ENCODE assay signal across 10 mouse cellular contexts in the genomic region with DNA sequence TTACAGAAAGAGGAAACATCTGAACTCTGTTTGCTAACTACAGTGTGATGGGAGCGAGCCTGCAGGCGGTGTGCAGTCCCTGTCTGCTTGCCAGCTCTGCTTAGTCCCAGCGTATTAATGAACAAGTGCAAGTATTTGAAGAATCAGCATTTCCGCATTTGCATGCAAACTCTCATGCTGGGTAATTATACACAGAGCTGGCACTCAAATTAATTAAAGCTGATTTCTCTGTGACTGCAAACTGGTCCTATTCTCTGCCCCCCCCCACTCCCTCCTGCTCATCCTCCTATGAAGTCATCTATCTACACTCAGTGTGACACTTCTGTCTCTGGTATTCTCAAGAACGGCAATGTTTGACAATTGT.
DNase-seq lines count a peak whose midpoint lies in the region; ATAC-seq lines count a peak whose summit lies in the region.
"Had no signal": no experiment of that assay in that cellular context is flagged by ENCODE, and none has a peak within 500 bp of the region (broad histone marks: within the 10 kb centered on the region; RNA-seq: fewer than 3 reads in every experiment).

No protein-coding gene starts in this region.

- WGBS in forebrain, embryonic 12.5 days: 37% methylated on average over 5 of the region's 5 CpGs
- 43% methylated on average over 5 of the region's 5 CpGs for WGBS in midbrain, embryonic 16.5 days

- peak; percentile 80 for ATAC-seq in forebrain, embryonic 12.5 days (ENCODE audit: low FRiP score)
- peak; percentile 89 for ATAC-seq in midbrain, embryonic 16.5 days

- H3K36me3 ChIP-seq in forebrain, embryonic 12.5 days (replicated peaks): no peaks in the 10 kb centered on the region
- H3K36me3 ChIP-seq in midbrain, embryonic 16.5 days (ENCODE audit: control insufficient read depth, insufficient read depth, low read length): no peaks in the 10 kb centered on the region
- H3K36me3 ChIP-seq: stomach, embryonic 15.5 days had no signal

- peak; percentile 35 for DNase-seq in left cerebral cortex, postnatal 4 days
- no peak for DNase-seq in left cerebral cortex, postnatal 36 days (ENCODE audit: low spot score in 2 of 2)
- DNase-seq in kidney, adult 8-10 months: peak; percentile 43 to 54
- DNase-seq in heart, postnatal 36 days: no peak
- DNase-seq in ovary, postnatal 36 days (ENCODE audit: low spot score): no peak
- DNase-seq: heart, adult 2 months; liver had no signal

- no peak overlapping the region for H3K4me2 ChIP-seq in forebrain, embryonic 12.5 days
- H3K4me2 ChIP-seq in midbrain, embryonic 16.5 days (ENCODE audit: low read length): peak overlapping the region; percentile 37
- H3K4me2 ChIP-seq: stomach, embryonic 15.5 days had no signal

- no peak overlapping the region for H3K4me3 ChIP-seq in forebrain, embryonic 12.5 days (replicated peaks)
- H3K4me3 ChIP-seq in midbrain, embryonic 16.5 days (ENCODE audit: low read depth, low read length): no peak overlapping the region
- H3K4me3 ChIP-seq: heart, adult 2 months; stomach, embryonic 15.5 days had no signal

- H3K9me3 ChIP-seq in forebrain, embryonic 12.5 days: no peaks in the 10 kb centered on the region
- no peaks in the 10 kb centered on the region for H3K9me3 ChIP-seq in midbrain, embryonic 16.5 days (replicated peaks; ENCODE audit: control insufficient read depth, low read length, poor library complexity, severe bottlenecking)
- H3K9me3 ChIP-seq: stomach, embryonic 15.5 days had no signal

- intact Hi-C loops in left cerebral cortex, postnatal 4 days (cut with DNase I): no loop called here
- intact Hi-C loops in left cerebral cortex, postnatal 36 days (cut with DNase I): no loop called here
- intact Hi-C loops in heart, postnatal 36 days (cut with DNase I): no loop called here

- peaks cover 13% of the 10 kb centered on the region for H3K4me1 ChIP-seq in forebrain, embryonic 12.5 days
- peaks cover 13% of the 10 kb centered on the region for H3K4me1 ChIP-seq in midbrain, embryonic 16.5 days (ENCODE audit: control insufficient read depth, insufficient read depth, low read length)
- H3K4me1 ChIP-seq: stomach, embryonic 15.5 days had no signal

- H3K27ac ChIP-seq in forebrain, embryonic 12.5 days: no peak overlapping the region
- H3K27ac ChIP-seq in midbrain, embryonic 16.5 days (ENCODE audit: low read length): no peak overlapping the region
- H3K27ac ChIP-seq: heart, adult 2 months; stomach, embryonic 15.5 days had no signal

- no peak overlapping the region for H3K9ac ChIP-seq in forebrain, embryonic 12.5 days
- no peak overlapping the region for H3K9ac ChIP-seq in midbrain, embryonic 16.5 days (ENCODE audit: low read depth, low read length)
- H3K9ac ChIP-seq: stomach, embryonic 15.5 days had no signal

- no peaks in the 10 kb centered on the region for H3K27me3 ChIP-seq in forebrain, embryonic 12.5 days
- H3K27me3 ChIP-seq in midbrain, embryonic 16.5 days (ENCODE audit: control insufficient read depth, insufficient read depth, low read depth, low read length): no peaks in the 10 kb centered on the region
- H3K27me3 ChIP-seq: stomach, embryonic 15.5 days had no signal

Comparison
In these comparisons a context has a peak if more than half of its experiments do, and no peak if none do; other contexts are left out.
1. DNase-seq: peak in left cerebral cortex, postnatal 4 days (single experiment) and kidney, adult 8-10 months (2 of 2); none in left cerebral cortex, postnatal 36 days (0 of 2), heart, postnatal 36 days (0 of 2) and ovary, postnatal 36 days (single experiment).